Mouse (Mus musculus): ENCODE measurements at regions not wholly inside any gene's neighbourhood (a gene's known extent, or its start where the extent isn't known, plus 50 kb on each side); places are given as distances from the start of the nearest gene placed in this dataset.

GRCm38 (mm10) chr1:14471551-14471950 lies 1621.6 kb downstream of the 4930444P10Rik start:
- TF ChIP-seq CTCF (IDR thresholded peaks at IDR 0.05; ENCODE audit: extremely low read depth, insufficient read depth, insufficient read length, insufficient replicate concordance), result no peak
- no peak for TF ChIP-seq POLR2A (IDR thresholded peaks at IDR 0.05; ENCODE audit: low read depth, low read length)
